Comparison of ENCODE assay signal across 18 mouse cellular contexts in the genomic region with DNA sequence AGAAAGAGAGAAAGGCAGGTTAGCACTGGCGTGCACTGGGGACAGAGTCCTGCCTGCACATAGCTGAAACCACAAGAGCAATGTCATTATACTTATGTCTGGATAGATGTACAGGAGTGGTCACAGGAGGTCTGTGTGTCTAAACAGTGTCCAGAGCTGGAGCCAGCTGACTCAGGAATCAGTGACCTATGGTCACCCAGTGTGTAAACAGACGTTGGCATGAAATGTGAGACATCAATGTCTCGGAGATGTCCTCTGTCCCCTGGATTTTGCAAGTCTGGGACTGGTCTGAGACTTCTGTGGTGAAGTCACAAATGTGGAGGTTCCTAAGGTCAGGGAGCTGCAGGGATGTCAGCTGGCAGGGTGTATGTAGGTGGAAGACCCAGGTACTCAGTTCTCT. TPM values are rescaled to one million over a fixed set of nuclear protein-coding genes. Genes with fewer than 3 reads are reported as not detected.
A peak's percentile ranks its signal among the peaks of the same experiment; 100 is the strongest.
DNase-seq lines count a peak whose midpoint lies in the region; ATAC-seq and TF ChIP-seq lines count a peak whose summit lies in the region.
"Had no signal": no experiment of that assay in that cellular context is flagged by ENCODE, and none has a peak within 500 bp of the region (broad histone marks: within the 10 kb centered on the region; RNA-seq: fewer than 3 reads in every experiment).

No protein-coding gene starts in this region.

- WGBS in liver, adult 2 months, result 24% methylated on average over 3 of the region's 3 CpGs
- WGBS in liver, embryonic 12.5 days (ENCODE audit: insufficient replicate concordance), result 59% methylated on average over 3 of the region's 3 CpGs
- 68% methylated on average over 3 of the region's 3 CpGs for WGBS in liver, postnatal 0 days (ENCODE audit: insufficient replicate concordance)

- TF ChIP-seq EP300 in liver, postnatal 0 days (IDR thresholded peaks at IDR 0.05; ENCODE audit: low read depth), result no peak

- no peaks in the 10 kb centered on the region for H3K36me3 ChIP-seq in liver, adult 2 months (ENCODE audit: control insufficient read depth, insufficient read depth, low read length)
- H3K36me3 ChIP-seq in liver, embryonic 12.5 days, result no peaks in the 10 kb centered on the region
- H3K36me3 ChIP-seq in liver, postnatal 0 days (replicated peaks; ENCODE audit: insufficient read depth, low read length), result no peaks in the 10 kb centered on the region
- H3K36me3 ChIP-seq: embryonic facial prominence, embryonic 10.5 days; embryonic facial prominence, embryonic 12.5 days; forebrain, embryonic 15.5 days had no signal

- H3K4me3 ChIP-seq in liver, adult 2 months (ENCODE audit: insufficient read depth, low read depth, low read length), result no peak overlapping the region
- H3K4me3 ChIP-seq in liver, embryonic 12.5 days, result no peak overlapping the region
- H3K4me3 ChIP-seq in liver, postnatal 0 days (ENCODE audit: low read depth, low read length), result no peak overlapping the region
- H3K4me3 ChIP-seq: embryonic facial prominence, embryonic 10.5 days; embryonic facial prominence, embryonic 12.5 days; forebrain, embryonic 13.5 days; forebrain, embryonic 15.5 days had no signal

- H3K79me2 ChIP-seq in liver, adult 2 months (ENCODE audit: control insufficient read depth, insufficient read depth, low read length), result no peaks in the 10 kb centered on the region

- no peak overlapping the region for H3K9ac ChIP-seq in liver, adult 2 months (ENCODE audit: low read depth, low read length)
- no peak overlapping the region for H3K9ac ChIP-seq in liver, embryonic 12.5 days
- H3K9ac ChIP-seq in liver, postnatal 0 days (replicated peaks), result no peak overlapping the region
- H3K9ac ChIP-seq: embryonic facial prominence, embryonic 12.5 days; forebrain, embryonic 13.5 days; forebrain, embryonic 15.5 days; forebrain, postnatal 0 days had no signal

- no peak for TF ChIP-seq POLR2A in liver, adult 2 months (IDR thresholded peaks at IDR 0.05; ENCODE audit: extremely low read depth, insufficient read depth, low read length)

- H3K27me3 ChIP-seq in liver, adult 2 months (ENCODE audit: control insufficient read depth, insufficient read depth, low read length), result no peaks in the 10 kb centered on the region
- H3K27me3 ChIP-seq in liver, embryonic 12.5 days (replicated peaks), result peaks cover 5% of the 10 kb centered on the region; the same call in 1 of the 2 replicates
- H3K27me3 ChIP-seq in liver, postnatal 0 days (ENCODE audit: insufficient read depth, low read length), result no peaks in the 10 kb centered on the region
- H3K27me3 ChIP-seq: embryonic facial prominence, embryonic 12.5 days; forebrain, embryonic 13.5 days; forebrain, embryonic 15.5 days had no signal

- H3K9me3 ChIP-seq in liver, embryonic 12.5 days (replicated peaks), result no peaks in the 10 kb centered on the region
- H3K9me3 ChIP-seq in liver, postnatal 0 days (ENCODE audit: low read length), result no peaks in the 10 kb centered on the region
- H3K9me3 ChIP-seq: embryonic facial prominence, embryonic 10.5 days; embryonic facial prominence, embryonic 12.5 days; forebrain, embryonic 13.5 days; forebrain, embryonic 15.5 days had no signal

- peak; percentile 93 for DNase-seq in liver, adult 2 months (ENCODE audit: extremely low read depth, low read depth, low spot score)
- DNase-seq in liver, postnatal 0 days, result no peak
- no peak for DNase-seq in liver
- no peak for DNase-seq in retina, embryonic 14.5 days (ENCODE audit: low spot score)
- DNase-seq: adrenal gland, adult 8-10 months; adrenal gland, postnatal 14 days; adrenal gland, postnatal 36 days; cerebellum, adult 11-12 months; cerebellum, adult 2 months; cerebellum, adult 9-10 months; cerebellum, postnatal 10 days; cerebellum, postnatal 25 days; forebrain, postnatal 0 days had no signal

- H3K4me2 ChIP-seq in liver, embryonic 12.5 days, result no peak overlapping the region
- H3K4me2 ChIP-seq in liver, postnatal 0 days (ENCODE audit: low read depth, low read length), result no peak overlapping the region
- H3K4me2 ChIP-seq: embryonic facial prominence, embryonic 12.5 days; forebrain, embryonic 13.5 days; forebrain, embryonic 15.5 days had no signal

- no peak for ATAC-seq in liver, embryonic 12.5 days
- peak; percentile 55; the same call in 1 of the 2 replicates for ATAC-seq in liver, postnatal 0 days
- ATAC-seq: forebrain, embryonic 13.5 days; forebrain, embryonic 15.5 days; forebrain, postnatal 0 days had no signal

- no peak for TF ChIP-seq CTCF in liver, adult 2 months (IDR thresholded peaks at IDR 0.05; ENCODE audit: low read depth, low read length)
- TF ChIP-seq CTCF in liver, postnatal 0 days (IDR thresholded peaks at IDR 0.05; ENCODE audit: low read depth), result no peak

- peaks cover 9% of the 10 kb centered on the region for H3K4me1 ChIP-seq in liver, adult 2 months (ENCODE audit: control insufficient read depth, insufficient read depth, low read length)
- H3K4me1 ChIP-seq in liver, embryonic 12.5 days, result no peaks in the 10 kb centered on the region
- H3K4me1 ChIP-seq in liver, postnatal 0 days (ENCODE audit: insufficient read depth), result peaks cover 5% of the 10 kb centered on the region; the same call in 1 of the 2 replicates
- H3K4me1 ChIP-seq: embryonic facial prominence, embryonic 10.5 days; embryonic facial prominence, embryonic 12.5 days; forebrain, embryonic 13.5 days; forebrain, embryonic 15.5 days had no signal

- H3K27ac ChIP-seq in liver, adult 2 months (replicated peaks; ENCODE audit: insufficient read depth, low read depth, low read length), result peak overlapping the region; percentile 58
- H3K27ac ChIP-seq in liver, embryonic 12.5 days, result no peak overlapping the region
- no peak overlapping the region for H3K27ac ChIP-seq in liver, postnatal 0 days (ENCODE audit: low read depth)
- H3K27ac ChIP-seq: embryonic facial prominence, embryonic 10.5 days; embryonic facial prominence, embryonic 12.5 days; forebrain, embryonic 13.5 days; forebrain, embryonic 15.5 days had no signal

RNA-seq across cellular contexts. Expression of gene Col15a1, which starts 50.2 kb away (rescaled TPM):
- total RNA-seq in liver, adult 2 months (2014; rRNA removed), result 1.7 and 4.9 TPM in 2 replicates
- polyA plus RNA-seq in liver, adult 2 months (2012; rRNA removed), result 4.9 and 7.7 TPM in 2 replicates
- 0.14 and 0.33 TPM in 2 replicates for polyA plus RNA-seq in liver, embryonic 12.5 days (2016; fragmentation: Nextera tagmentation; extraction: Ambion mirVana)
- 0.28 and 0.50 TPM in 2 replicates for polyA plus RNA-seq in liver, postnatal 0 days (2015; fragmentation: Nextera tagmentation; extraction: Ambion mirVana)
